Mouse (Mus musculus): ENCODE measurements at regions not wholly inside any gene's neighbourhood (a gene's known extent, or its start where the extent isn't known, plus 50 kb on each side); places are given as distances from the start of the nearest gene placed in this dataset.
"Not testable (repeated sequence)": the region's sequence is repeated elsewhere in the genome, so short reads cannot be mapped to it uniquely, and the experiment has no call there.

- peak; percentile 15 for DNase-seq (ENCODE audit: low read depth)
Measured at GRCm38 (mm10) chr13:19300320-19301011, 95.1 kb downstream of the Stard3nl start.

- no peak for DNase-seq (ENCODE audit: low read depth)
Measured at GRCm38 (mm10) chr13:19296325-19296724, 99.3 kb downstream of the Stard3nl start.

GRCm38 (mm10) chr13:19293041-19293440, 102.6 kb downstream of the Stard3nl start:
- DNase-seq (ENCODE audit: low read depth): peak; percentile 37

DNA sequence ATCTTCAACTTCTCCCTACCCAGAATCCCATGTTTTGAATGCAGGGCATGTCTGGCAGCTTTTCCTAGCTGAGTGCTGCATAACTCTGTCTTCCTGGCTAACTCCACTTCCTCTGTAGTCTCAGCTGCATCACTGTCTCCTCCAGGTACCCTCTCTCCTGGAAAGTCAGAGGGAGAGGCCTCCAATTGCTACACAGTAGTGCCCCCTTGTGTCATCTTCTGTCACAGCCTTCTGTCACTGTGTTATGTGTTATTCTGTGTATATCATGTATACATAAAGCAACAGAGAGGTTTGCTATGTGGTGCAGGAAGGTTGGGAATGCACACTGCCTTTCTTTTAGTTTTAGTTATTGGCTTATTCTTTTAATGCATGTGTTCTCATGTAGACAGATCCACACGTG, 112.4 kb downstream of the Stard3nl start:
- no peak for DNase-seq (ENCODE audit: low read depth)

GRCm38 (mm10) chr13:19272548-19273295, 122.9 kb downstream of the Stard3nl start:
- not testable (repeated sequence) for DNase-seq (ENCODE audit: low read depth)

GRCm38 (mm10) chr13:19264996-19265395, 130.6 kb downstream of the Stard3nl start:
- not testable (repeated sequence) for DNase-seq (ENCODE audit: low read depth)

DNA sequence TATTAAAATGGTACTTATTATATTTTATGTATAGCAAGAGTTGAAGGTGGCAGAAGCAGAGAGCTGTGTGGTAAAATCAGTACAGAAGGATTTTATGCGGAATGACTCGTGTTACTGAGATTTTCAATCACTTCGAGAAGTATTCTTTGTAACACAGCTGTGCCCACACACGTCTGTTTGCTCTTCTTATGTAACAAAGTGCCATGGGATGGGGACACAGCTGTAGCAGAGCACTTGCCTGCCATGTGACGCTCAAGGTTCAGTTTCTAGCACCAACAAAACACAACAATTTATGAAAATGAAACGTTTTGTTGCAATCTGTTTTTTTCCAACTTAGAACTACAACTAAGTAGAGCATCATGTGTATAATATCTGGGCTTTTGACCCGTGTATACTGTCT, 149.0 kb downstream of the Stard3nl start:
- not testable (repeated sequence) for DNase-seq (ENCODE audit: low read depth)

DNA sequence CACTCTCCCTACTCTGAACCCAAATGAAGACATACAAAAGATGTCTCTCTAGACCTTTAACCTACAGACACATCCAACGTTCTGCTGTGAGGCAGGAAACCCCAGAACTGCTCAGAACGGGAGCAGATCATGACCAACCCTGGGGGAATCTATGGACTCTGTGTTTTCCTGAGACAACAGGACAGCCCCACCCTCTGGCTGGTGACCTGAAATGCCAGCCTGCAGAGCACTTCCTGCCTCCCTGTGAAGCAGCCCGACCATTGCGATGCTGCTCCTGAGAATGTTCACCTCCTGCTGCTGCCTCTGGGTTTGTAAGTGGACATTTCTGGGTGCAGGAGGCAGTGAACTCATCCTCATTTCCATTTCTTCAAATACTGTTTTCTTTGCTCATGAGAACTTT, 153.0 kb downstream of the Stard3nl start:
- peak; percentile 26 for DNase-seq (ENCODE audit: low read depth)

DNA sequence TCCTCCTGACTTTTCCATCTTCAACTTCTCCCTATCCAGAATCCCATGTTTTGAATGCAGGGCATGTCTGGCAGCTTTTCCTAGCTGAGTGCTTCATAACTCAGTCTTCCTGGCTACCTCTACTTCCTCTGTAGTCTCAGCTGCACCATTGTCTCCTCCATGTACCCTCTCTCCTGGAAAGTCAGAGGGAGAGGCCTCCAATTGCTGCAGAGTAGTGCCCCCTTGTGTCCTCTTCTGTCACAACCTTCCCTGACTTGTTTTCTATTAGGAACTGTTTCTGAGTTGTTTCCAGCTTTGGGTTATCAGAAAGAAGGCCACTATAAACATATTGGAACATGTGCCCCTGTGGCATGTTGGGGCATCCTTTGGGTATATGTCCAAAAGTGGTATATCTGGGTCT, 159.3 kb downstream of the Stard3nl start:
- DNase-seq (ENCODE audit: low read depth): peak; percentile 69

- no peak for DNase-seq (ENCODE audit: low read depth)
Measured at GRCm38 (mm10) chr13:19234700-19235374, 160.8 kb downstream of the Stard3nl start.

DNA sequence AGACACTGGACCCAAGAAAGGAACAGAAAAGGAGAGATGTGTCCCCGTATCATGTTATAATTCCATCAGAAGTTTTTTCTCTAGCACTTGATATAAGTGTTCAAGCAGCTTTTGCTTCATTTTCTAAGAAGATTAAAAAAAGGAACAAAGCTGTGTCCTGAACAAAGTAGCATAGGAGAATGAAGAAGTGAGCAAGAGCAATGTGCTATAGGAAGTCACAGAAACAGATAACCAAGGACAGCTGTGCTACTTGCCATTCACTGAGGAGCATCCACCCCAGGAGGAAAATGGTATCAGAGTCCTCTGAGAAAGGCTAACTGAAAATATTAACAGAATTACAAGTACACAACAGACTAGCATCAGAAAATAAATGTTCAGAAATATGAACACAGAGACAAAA, 175.6 kb downstream of the Stard3nl start:
- DNase-seq (ENCODE audit: low read depth): not testable (repeated sequence)

DNA sequence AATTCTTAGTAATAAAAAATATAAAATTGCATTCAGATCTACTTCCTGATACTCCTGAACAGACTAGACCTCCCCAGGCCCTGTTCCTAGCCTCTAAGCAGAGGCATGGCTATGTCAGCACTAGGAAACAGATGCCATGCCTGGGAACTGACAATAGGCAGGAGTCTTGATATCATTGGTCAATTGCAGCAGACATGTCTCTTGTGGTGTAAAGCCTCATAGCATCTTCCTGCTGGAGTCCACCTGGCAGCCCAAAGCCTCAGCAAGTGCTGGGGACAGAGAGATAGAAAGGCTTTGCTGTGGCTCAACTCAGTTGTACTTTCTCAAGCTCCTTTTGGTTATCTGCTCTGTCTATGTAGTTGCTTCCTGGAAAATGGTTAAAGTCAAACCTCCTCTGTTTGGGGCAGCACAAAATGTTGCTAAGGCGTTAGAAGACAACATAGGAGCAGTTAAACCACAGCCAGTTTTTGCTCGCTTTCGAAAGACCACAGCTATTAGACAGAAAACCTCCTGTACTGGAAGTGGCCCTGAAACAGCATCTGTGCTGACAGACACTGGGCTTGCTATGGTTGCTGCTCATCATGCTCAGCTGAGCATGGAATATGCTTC, 176.1 kb downstream of the Stard3nl start:
- peak; percentile 57 for DNase-seq (ENCODE audit: low read depth)

GRCm38 (mm10) chr13:19204669-19205068, 190.9 kb downstream of the Stard3nl start:
- no peak for DNase-seq (ENCODE audit: low read depth)

DNA sequence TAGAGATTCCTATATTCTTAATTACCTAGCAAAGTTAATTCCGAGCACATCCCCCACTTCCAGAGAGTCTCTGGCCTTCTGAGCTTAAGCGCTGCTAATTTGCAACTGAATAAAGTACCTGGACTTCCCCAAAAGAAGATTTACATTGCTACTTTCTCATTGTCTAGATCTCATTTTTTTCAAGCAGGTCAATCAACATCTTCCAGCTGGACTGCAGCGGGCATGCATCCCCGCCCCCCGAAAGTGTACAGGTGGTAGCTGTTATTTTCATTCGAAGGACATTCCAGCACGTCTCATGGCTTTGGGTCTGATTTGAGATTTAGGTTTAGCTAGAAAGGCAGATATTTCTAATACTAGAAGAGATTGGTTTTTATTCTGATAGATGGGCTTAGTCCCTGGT, 193.3 kb downstream of the Stard3nl start:
- DNase-seq (ENCODE audit: low read depth): not testable (repeated sequence)
